Mouse (Mus musculus) CH12.LX (cell line): ENCODE results near the gene Wdr19. TPM values are rescaled to one million over a fixed set of nuclear protein-coding genes. Genes with fewer than 3 reads are reported as not detected.

Experiments
- DNase-seq: peaks from one replicate; pipeline ENCODE4 v3.0.0-alpha.2; 2013; ENCODE audit errors: extremely low read depth
- H3K27ac ChIP-seq: 2 replicates; pipeline ENCODE4 v1.5.1; 2012; ENCODE audit warnings: low read depth, mild to moderate bottlenecking, control low read depth, moderate library complexity; ENCODE audit not compliant: insufficient read depth
- H3K27me3 ChIP-seq: replicated peaks from 2 replicates; pipeline ENCODE3; 2012; ENCODE audit warnings: inconsistent platforms
- H3K36me3 ChIP-seq, 2 experiments: replicated peaks in 1 of 2; 2 replicates each; pipeline versions ENCODE3 to v1.6.1; 2012; ENCODE audit warnings: inconsistent platforms in 1 of 2, low read length in 1 of 2, mild to moderate bottlenecking in 1 of 2, mixed read lengths in 1 of 2, moderate library complexity in 1 of 2; ENCODE audit not compliant: control insufficient read depth in 1 of 2, insufficient read depth in 1 of 2
- H3K4me1 ChIP-seq, 2 experiments: 2 replicates each; pipeline ENCODE4 v1.6.1; 2012; ENCODE audit warnings: inconsistent platforms in 1 of 2, moderate library complexity in 1 of 2; ENCODE audit not compliant: insufficient read depth in 2 of 2, control insufficient read depth in 1 of 2
- H3K4me2 ChIP-seq: 2 replicates; pipeline ENCODE4 v1.6.1; 2012; ENCODE audit warnings: low read depth, mild to moderate bottlenecking, control low read depth; ENCODE audit not compliant: poor library complexity, insufficient read depth, severe bottlenecking
- H3K4me3 ChIP-seq, 3 experiments: fragments of 150-350 bp in 1 of 3; sonication (generic) in 1 of 3; replicated peaks in 1 of 3; 2 replicates each; pipeline versions ENCODE3 to v1.5.1; 2011 to 2012; ENCODE audit warnings: low read depth in 2 of 3, low read length in 2 of 3, mild to moderate bottlenecking in 2 of 3, moderate library complexity in 2 of 3, control low read depth in 1 of 3, improper control_type of control experiment in 1 of 3, inconsistent platforms in 1 of 3, mixed read lengths in 1 of 3; ENCODE audit not compliant: poor library complexity in 1 of 3
- H3K79me2 ChIP-seq: replicated peaks from 2 replicates; pipeline ENCODE4 v1.6.1; 2012; ENCODE audit warnings: mild to moderate bottlenecking, moderate library complexity; ENCODE audit not compliant: control insufficient read depth, poor library complexity, insufficient read depth, severe bottlenecking; ENCODE audit errors: extremely low read depth
- H3K9ac ChIP-seq: 2 replicates; pipeline ENCODE4 v1.6.1; 2012; ENCODE audit warnings: low read depth, mild to moderate bottlenecking, control low read depth, moderate library complexity; ENCODE audit not compliant: insufficient read depth
- H3K9me3 ChIP-seq: replicated peaks from 2 replicates; pipeline ENCODE3; 2012; ENCODE audit warnings: low read length, inconsistent platforms, mixed read lengths
- CTCF ChIP-seq, 2 experiments: IDR thresholded peaks in 1 of 2; conservative IDR thresholded peaks in 1 of 2; 2 replicates each; pipeline ENCODE4 v1.5.1; 2011 to 2012; ENCODE audit warnings: low read depth in 2 of 2, low read length in 2 of 2, improper control_type of control experiment in 1 of 2, inconsistent platforms in 1 of 2, mild to moderate bottlenecking in 1 of 2, moderate library complexity in 1 of 2
- E2F4 ChIP-seq: IDR thresholded peaks from 2 replicates; pipeline ENCODE4 v1.6.1; 2011; ENCODE audit warnings: low read depth, low read length, improper control_type of control experiment; ENCODE audit not compliant: insufficient replicate concordance
- ELF1 ChIP-seq: IDR thresholded peaks from 2 replicates; pipeline ENCODE4 v1.6.1; 2014; ENCODE audit warnings: low read depth, mild to moderate bottlenecking, inconsistent platforms, low read length, improper control_type of control experiment
- EP300 ChIP-seq: IDR thresholded peaks from 2 replicates; pipeline ENCODE4 v1.6.1; 2011; ENCODE audit warnings: low read length, improper control_type of control experiment
- ETS1 ChIP-seq: conservative IDR thresholded peaks from 2 replicates; pipeline ENCODE4 v1.6.1; 2012; ENCODE audit warnings: low read depth, mild to moderate bottlenecking, inconsistent platforms, low read length, improper control_type of control experiment, moderate library complexity
- GABPA ChIP-seq: IDR thresholded peaks from 2 replicates; pipeline ENCODE4 v1.6.1; 2012; ENCODE audit warnings: low read depth, low read length, improper control_type of control experiment, inconsistent platforms; ENCODE audit not compliant: insufficient replicate concordance
- HCFC1 ChIP-seq: IDR thresholded peaks from 2 replicates; pipeline ENCODE4 v1.6.1; 2012; ENCODE audit warnings: low read depth, mild to moderate bottlenecking, inconsistent platforms, low read length, improper control_type of control experiment
- JUND ChIP-seq: conservative IDR thresholded peaks from 2 replicates; pipeline ENCODE4 v1.6.1; 2011; ENCODE audit warnings: low read depth, low read length, improper control_type of control experiment
- KAT2A ChIP-seq: IDR thresholded peaks from 2 replicates; pipeline ENCODE4 v1.6.1; 2012; ENCODE audit warnings: low read length, improper control_type of control experiment, inconsistent platforms; ENCODE audit not compliant: insufficient replicate concordance
- MAX ChIP-seq: IDR thresholded peaks from 2 replicates; pipeline ENCODE4 v1.6.1; 2011; ENCODE audit warnings: low read length, improper control_type of control experiment
- MEF2A ChIP-seq: IDR thresholded peaks from 2 replicates; pipeline ENCODE4 v1.6.1; 2014; ENCODE audit warnings: low read depth, mild to moderate bottlenecking, inconsistent platforms, low read length, improper control_type of control experiment, borderline replicate concordance
- MXI1 ChIP-seq: IDR thresholded peaks from 2 replicates; pipeline ENCODE4 v1.6.1; 2011; ENCODE audit warnings: mild to moderate bottlenecking, low read depth, low read length, improper control_type of control experiment
- MYC ChIP-seq: IDR thresholded peaks from 2 replicates; pipeline ENCODE4 v1.6.1; 2011; ENCODE audit warnings: low read depth, mild to moderate bottlenecking, improper control_type of control experiment, low read length
- PAX5 ChIP-seq: IDR thresholded peaks from 2 replicates; pipeline ENCODE4 v1.6.1; 2012; ENCODE audit warnings: low read length, inconsistent platforms, mixed read lengths
- POLR2A ChIP-seq: IDR thresholded peaks from 2 replicates; pipeline ENCODE4 v1.6.1; 2011; ENCODE audit warnings: low read depth, mild to moderate bottlenecking, improper control_type of control experiment, low read length
- POLR2AphosphoS2 ChIP-seq: IDR thresholded peaks from 2 replicates; pipeline ENCODE4 v1.6.1; 2011; ENCODE audit warnings: low read depth, low read length, improper control_type of control experiment
- RCOR1 ChIP-seq: conservative IDR thresholded peaks from 2 replicates; pipeline ENCODE4 v1.6.1; 2012; ENCODE audit warnings: low read depth, mild to moderate bottlenecking, inconsistent platforms, low read length, improper control_type of control experiment
- SIN3A ChIP-seq: IDR thresholded peaks from 2 replicates; pipeline ENCODE4 v1.6.1; 2012; ENCODE audit warnings: low read length, improper control_type of control experiment, inconsistent platforms
- TBP ChIP-seq: conservative IDR thresholded peaks from 2 replicates; pipeline ENCODE4 v1.6.1; 2011; ENCODE audit warnings: low read depth, low read length, improper control_type of control experiment
- TCF12 ChIP-seq: IDR thresholded peaks from 2 replicates; pipeline ENCODE4 v1.6.1; 2014; ENCODE audit warnings: low read depth, mild to moderate bottlenecking, inconsistent platforms, low read length, improper control_type of control experiment
- UBTF ChIP-seq: IDR thresholded peaks from 2 replicates; pipeline ENCODE4 v1.6.1; 2012; ENCODE audit warnings: low read depth, mild to moderate bottlenecking, inconsistent platforms, low read length, improper control_type of control experiment, moderate library complexity
- USF1 ChIP-seq: IDR thresholded peaks from 2 replicates; pipeline ENCODE4 v1.6.1; 2014; ENCODE audit warnings: low read depth, mild to moderate bottlenecking, inconsistent platforms, low read length, improper control_type of control experiment
- USF2 ChIP-seq: conservative IDR thresholded peaks from 2 replicates; pipeline ENCODE4 v1.6.1; 2011; ENCODE audit warnings: low read depth, low read length, improper control_type of control experiment
- ZC3H11A ChIP-seq: IDR thresholded peaks from 2 replicates; pipeline ENCODE4 v1.6.1; 2012; ENCODE audit warnings: low read depth, mild to moderate bottlenecking, inconsistent platforms, low read length, improper control_type of control experiment
- dilution Hi-C: fragments of 300-500 bp; cut with MboI; formaldehyde crosslinking; loops from 2 replicates; pipeline ENCODE4 v1.14.3; 2020; ENCODE audit warnings: low sequenced_read_pairs; ENCODE audit not compliant: extremely low pct_unique_long_range_greater_than_20kb, extremely low pct_ligation_motif_present
- in situ Hi-C: fragments of 300-500 bp; cut with MboI; formaldehyde crosslinking; loops from 3 replicates; pipeline ENCODE4 v1.14.3; 2019; ENCODE audit warnings: low sequenced_read_pairs, low pct_ligation_motif_present, low pct_unique_long_range_greater_than_20kb, mixed read lengths
- polyA plus RNA-seq: library from polyadenylated mRNA; unstranded; fragments of >175 nt; gene quantifications from 2 replicates; pipeline ENCODE4 v1.2.1, GENCODE M21; 2012; ENCODE audit warnings: low read depth; ENCODE audit not compliant: insufficient read length
- total RNA-seq, 2 experiments: library from RNA; depleted of rRNA; stranded (reverse); fragments of 300-350 nt in 1 of 2; fragments of >200 nt in 1 of 2; gene quantifications; 2 replicates each; pipeline ENCODE4 v1.2.3; 2012 to 2014

Wdr19 gene
- total and polyA plus RNA-seq, 3 experiments = 1.4 to 1.7 (median 1.5) TPM

GRCm38 (mm10) chr5:65217305-65218269 is 18.1 kb downstream of the Wdr19 start:
- H3K4me1 ChIP-seq = peaks cover 3 to 4% of the 10 kb centered on the region in 2 experiments; a peak in 1 of 4 replicates
- H3K36me3 ChIP-seq = no peaks in the 10 kb centered on the region
- TF ChIP-seq TCF12 = no peak
- H3K79me2 ChIP-seq = no peaks in the 10 kb centered on the region
- no peak overlapping the region for H3K4me2 ChIP-seq
- H3K9me3 ChIP-seq = no peaks in the 10 kb centered on the region
- H3K4me3 ChIP-seq = no peak overlapping the region
- H3K27ac ChIP-seq = no peak overlapping the region
- DNase-seq = no peak
- in situ Hi-C loops (no loop called here), dilution Hi-C loops (no loop called here)
- H3K9ac ChIP-seq = no peak overlapping the region
- H3K27me3 ChIP-seq = no peaks in the 10 kb centered on the region

- Histone ChIP-seq H3K36me3 (no peaks in the 10 kb centered on the region), H3K27ac (no peak overlapping the region), H3K27me3 (no peaks in the 10 kb centered on the region), H3K4me1 (peaks cover 3 to 4% of the 10 kb centered on the region in 2 experiments; a peak in 1 of 4 replicates), H3K79me2 (no peaks in the 10 kb centered on the region), H3K4me3 (no peak overlapping the region), H3K4me2 (no peak overlapping the region), H3K9ac (no peak overlapping the region), H3K9me3 (no peaks in the 10 kb centered on the region)
- DNase-seq = no peak
- TF ChIP-seq POLR2A (no peak), MAX (no peak), JUND (no peak), SIN3A (no peak), EP300 (no peak), E2F4 (no peak), CTCF (conservative IDR thresholded peaks at IDR 0.05 in 1 of 2, IDR thresholded peaks at IDR 0.05 in 1 of 2; ENCODE audit: low read depth in 2 of 2, low read length in 2 of 2) (no peak)
- dilution Hi-C loops (no loop called here), in situ Hi-C loops (no loop called here)
Measured at GRCm38 (mm10) chr5:65221037-65221436, 21.5 kb downstream of the Wdr19 start.

- in situ Hi-C loops = no loop called here
- H3K27me3 ChIP-seq = no peaks in the 10 kb centered on the region
- dilution Hi-C loops = no loop called here
Measured at GRCm38 (mm10) chr5:65224056-65224455, 24.6 kb downstream of the Wdr19 start.

More at GRCm38 (mm10) chr5:65224056-65224455, 24.6 kb downstream of the Wdr19 start:
- Histone ChIP-seq H3K4me3 (no peak overlapping the region), H3K9ac (no peak overlapping the region), H3K4me1 (no peaks in the 10 kb centered on the region), H3K36me3 (peaks cover 0 to 5% of the 10 kb centered on the region in 2 experiments), H3K79me2 (no peaks in the 10 kb centered on the region), H3K9me3 (no peaks in the 10 kb centered on the region), H3K4me2 (no peak overlapping the region), H3K27ac (no peak overlapping the region)
- TF ChIP-seq USF1 (no peak), PAX5 (no peak), ZC3H11A (no peak), MXI1 (no peak), RCOR1 (no peak), MAX (no peak), KAT2A (no peak), UBTF (no peak), POLR2A (no peak), HCFC1 (no peak), USF2 (no peak), POLR2AphosphoS2 (no peak), ELF1 (no peak), MEF2A (no peak), ETS1 (no peak), TBP (no peak), TCF12 (no peak), GABPA (no peak), MYC (no peak)
- DNase-seq = no peak
